Mouse (Mus musculus) liver, adult 2 months (tissue): ENCODE data around the gene St6galnac3.

ENCODE experiments used
- CTCF ChIP-seq: fragments of 200-500 bp; IDR thresholded peaks from 2 replicates; pipeline ENCODE4 v1.5.1; 2011; ENCODE audit warnings: low read depth, low read length, control low read depth
- POLR2A ChIP-seq: fragments of 200-500 bp; IDR thresholded peaks from 2 replicates; pipeline ENCODE4 v1.6.1; 2011; ENCODE audit warnings: low read length, control low read depth; ENCODE audit not compliant: insufficient read depth; ENCODE audit errors: extremely low read depth

GRCm38 (mm10) chr3:153577286-153577685, 147.7 kb downstream of the St6galnac3 start:
- no peak for TF ChIP-seq POLR2A
- no peak for TF ChIP-seq CTCF
